Mouse (Mus musculus) megakaryocyte, embryonic 14.5 days (primary cell): ENCODE data around the gene Fam117a. TPM values are rescaled to one million over a fixed set of nuclear protein-coding genes. Genes with fewer than 3 reads are reported as not detected.

Experiments used
- H3K27me3 ChIP-seq: replicated peaks from 2 replicates; pipeline ENCODE3; 2012; ENCODE audit warnings: inconsistent platforms
- H3K36me3 ChIP-seq: replicated peaks from 2 replicates; pipeline ENCODE3; 2012; ENCODE audit warnings: low read length, inconsistent platforms, mixed read lengths
- H3K4me1 ChIP-seq: 2 replicates; pipeline ENCODE4 v1.6.1; 2012; ENCODE audit warnings: inconsistent platforms
- H3K4me3 ChIP-seq: replicated peaks from 2 replicates; pipeline ENCODE3; 2012; ENCODE audit warnings: moderate library complexity, mild to moderate bottlenecking, inconsistent platforms
- H3K9me3 ChIP-seq: 2 replicates; pipeline ENCODE4 v1.6.1; 2012; ENCODE audit warnings: inconsistent platforms
- FLI1 ChIP-seq: IDR thresholded peaks from 2 replicates; pipeline ENCODE4 v1.6.1; 2012; ENCODE audit warnings: low read length, inconsistent platforms, mixed read lengths
- GATA1 ChIP-seq: IDR thresholded peaks from 3 replicates; pipeline ENCODE4 v1.6.1; 2012; ENCODE audit warnings: mixed read lengths, low read length, inconsistent platforms, borderline replicate concordance
- polyA plus RNA-seq: library from polyadenylated mRNA; stranded (reverse); fragments of >175 nt; gene quantifications from 2 replicates; pipeline ENCODE4 v1.2.3, GENCODE M21; 2012; ENCODE audit warnings: low replicate concordance; ENCODE audit not compliant: insufficient read depth

Fam117a gene
- polyA plus RNA-seq, 1 experiment: 42.4 TPM

GRCm38 (mm10) chr11:95343180-95343579, 6.4 kb downstream of the Fam117a start:
- Histone ChIP-seq H3K9me3 (no peaks in the 10 kb centered on the region), H3K4me1 (peaks cover 62% of the 10 kb centered on the region), H3K27me3 (peaks cover 5% of the 10 kb centered on the region), H3K4me3 (no peak overlapping the region), H3K36me3 (peaks cover 38% of the 10 kb centered on the region)
- no peak for TF ChIP-seq FLI1
- no peak for TF ChIP-seq GATA1

- Histone ChIP-seq H3K9me3 (no peaks in the 10 kb centered on the region), H3K27me3 (peaks cover 6% of the 10 kb centered on the region), H3K36me3 (peaks cover 47% of the 10 kb centered on the region), H3K4me1 (peaks cover 52% of the 10 kb centered on the region), H3K4me3 (no peak overlapping the region)
- TF ChIP-seq FLI1: no peak
- no peak for TF ChIP-seq GATA1
Measured at GRCm38 (mm10) chr11:95344181-95344580, 7.4 kb downstream of the Fam117a start.

GRCm38 (mm10) chr11:95350289-95350688, 13.5 kb downstream of the Fam117a start:
- TF ChIP-seq GATA1 (no peak), FLI1 (no peak)
- Histone ChIP-seq H3K36me3 (peaks cover 70% of the 10 kb centered on the region), H3K4me1 (peaks cover 31% of the 10 kb centered on the region), H3K4me3 (no peak overlapping the region), H3K27me3 (peaks cover 25% of the 10 kb centered on the region), H3K9me3 (no peaks in the 10 kb centered on the region)

GRCm38 (mm10) chr11:95350960-95351359, 14.1 kb downstream of the Fam117a start:
- H3K36me3 ChIP-seq: peaks cover 66% of the 10 kb centered on the region
- no peak overlapping the region for H3K4me3 ChIP-seq
- peaks cover 37% of the 10 kb centered on the region for H3K4me1 ChIP-seq
- H3K27me3 ChIP-seq: peaks cover 30% of the 10 kb centered on the region
- TF ChIP-seq GATA1 (no peak), FLI1 (no peak)
- H3K9me3 ChIP-seq: no peaks in the 10 kb centered on the region

- H3K4me1 ChIP-seq: peaks cover 54% of the 10 kb centered on the region
- H3K27me3 ChIP-seq: peaks cover 35% of the 10 kb centered on the region
- H3K9me3 ChIP-seq: no peaks in the 10 kb centered on the region
- TF ChIP-seq FLI1 (no peak), GATA1 (no peak)
- no peak overlapping the region for H3K4me3 ChIP-seq
- peaks cover 52% of the 10 kb centered on the region for H3K36me3 ChIP-seq
Measured at GRCm38 (mm10) chr11:95352686-95353085, 15.9 kb downstream of the Fam117a start.

GRCm38 (mm10) chr11:95353226-95353625, 16.4 kb downstream of the Fam117a start:
- peaks cover 40% of the 10 kb centered on the region for H3K27me3 ChIP-seq
- TF ChIP-seq FLI1 (no peak), GATA1 (no peak)
- H3K4me3 ChIP-seq: no peak overlapping the region
- peaks cover 59% of the 10 kb centered on the region for H3K4me1 ChIP-seq
- H3K9me3 ChIP-seq: no peaks in the 10 kb centered on the region
- H3K36me3 ChIP-seq: peaks cover 53% of the 10 kb centered on the region

- H3K4me1 ChIP-seq: peaks cover 61% of the 10 kb centered on the region
- H3K9me3 ChIP-seq: no peaks in the 10 kb centered on the region
- H3K4me3 ChIP-seq: peak overlapping the region; percentile 50
- H3K27me3 ChIP-seq: peaks cover 47% of the 10 kb centered on the region
- TF ChIP-seq GATA1 (no peak), FLI1 (no peak)
- peaks cover 52% of the 10 kb centered on the region for H3K36me3 ChIP-seq
Measured at GRCm38 (mm10) chr11:95354228-95354944, 17.6 kb downstream of the Fam117a start.

GRCm38 (mm10) chr11:95354945-95355660, 18.3 kb downstream of the Fam117a start:
- peaks cover 61% of the 10 kb centered on the region for H3K4me1 ChIP-seq
- H3K27me3 ChIP-seq: peaks cover 47% of the 10 kb centered on the region
- H3K4me3 ChIP-seq: no peak overlapping the region
- H3K36me3 ChIP-seq: peaks cover 52% of the 10 kb centered on the region
- no peaks in the 10 kb centered on the region for H3K9me3 ChIP-seq
- TF ChIP-seq GATA1: no peak
- no peak for TF ChIP-seq FLI1

- TF ChIP-seq GATA1 (no peak), FLI1 (no peak)
- H3K4me1 ChIP-seq: peaks cover 61% of the 10 kb centered on the region
- H3K27me3 ChIP-seq: peaks cover 46% of the 10 kb centered on the region
- H3K36me3 ChIP-seq: peaks cover 51% of the 10 kb centered on the region
- no peak overlapping the region for H3K4me3 ChIP-seq
- no peaks in the 10 kb centered on the region for H3K9me3 ChIP-seq
Measured at GRCm38 (mm10) chr11:95355661-95356011, 18.8 kb downstream of the Fam117a start.

GRCm38 (mm10) chr11:95356039-95356438, 19.2 kb downstream of the Fam117a start:
- peaks cover 49% of the 10 kb centered on the region for H3K36me3 ChIP-seq

More at GRCm38 (mm10) chr11:95356039-95356438, 19.2 kb downstream of the Fam117a start:
- no peak for TF ChIP-seq FLI1
- no peak for TF ChIP-seq GATA1
- Histone ChIP-seq H3K27me3 (peaks cover 44% of the 10 kb centered on the region), H3K9me3 (no peaks in the 10 kb centered on the region), H3K4me1 (peaks cover 58% of the 10 kb centered on the region), H3K4me3 (peak overlapping the region; percentile 88)
